Mouse (Mus musculus) embryo, embryonic 9.5 days (tissue): ENCODE results near the gene Imp3.
"Not testable (repeated sequence)": the region's sequence is repeated elsewhere in the genome, so short reads cannot be mapped to it uniquely, and the experiment has no call there.

Experiments
- DNase-seq: peaks from one replicate; pipeline ENCODE4 v3.0.0-alpha.2; 2017; ENCODE audit errors: extremely low spot score

Gene Imp3

DNA sequence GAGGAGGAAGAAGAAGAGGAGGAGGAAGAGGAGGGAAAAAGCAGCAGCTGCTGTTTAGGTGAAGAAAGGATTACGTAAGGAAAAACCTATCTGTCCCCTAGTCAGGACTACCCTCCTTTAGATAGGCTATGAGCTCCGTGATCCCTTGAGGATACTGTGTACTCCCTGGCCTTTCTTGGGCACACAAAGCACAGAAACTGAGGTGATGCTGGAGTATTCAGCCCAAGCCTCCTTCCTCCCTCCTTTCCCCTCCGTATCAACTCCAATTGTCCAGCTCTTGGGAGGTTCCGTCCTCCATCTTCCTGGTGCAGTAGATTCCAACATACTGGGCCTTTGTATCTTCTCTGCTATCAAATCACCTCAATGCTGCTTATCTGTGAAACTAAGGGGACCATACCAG, 14.5 kb upstream of the Imp3 start:
- no peak for DNase-seq

DNA sequence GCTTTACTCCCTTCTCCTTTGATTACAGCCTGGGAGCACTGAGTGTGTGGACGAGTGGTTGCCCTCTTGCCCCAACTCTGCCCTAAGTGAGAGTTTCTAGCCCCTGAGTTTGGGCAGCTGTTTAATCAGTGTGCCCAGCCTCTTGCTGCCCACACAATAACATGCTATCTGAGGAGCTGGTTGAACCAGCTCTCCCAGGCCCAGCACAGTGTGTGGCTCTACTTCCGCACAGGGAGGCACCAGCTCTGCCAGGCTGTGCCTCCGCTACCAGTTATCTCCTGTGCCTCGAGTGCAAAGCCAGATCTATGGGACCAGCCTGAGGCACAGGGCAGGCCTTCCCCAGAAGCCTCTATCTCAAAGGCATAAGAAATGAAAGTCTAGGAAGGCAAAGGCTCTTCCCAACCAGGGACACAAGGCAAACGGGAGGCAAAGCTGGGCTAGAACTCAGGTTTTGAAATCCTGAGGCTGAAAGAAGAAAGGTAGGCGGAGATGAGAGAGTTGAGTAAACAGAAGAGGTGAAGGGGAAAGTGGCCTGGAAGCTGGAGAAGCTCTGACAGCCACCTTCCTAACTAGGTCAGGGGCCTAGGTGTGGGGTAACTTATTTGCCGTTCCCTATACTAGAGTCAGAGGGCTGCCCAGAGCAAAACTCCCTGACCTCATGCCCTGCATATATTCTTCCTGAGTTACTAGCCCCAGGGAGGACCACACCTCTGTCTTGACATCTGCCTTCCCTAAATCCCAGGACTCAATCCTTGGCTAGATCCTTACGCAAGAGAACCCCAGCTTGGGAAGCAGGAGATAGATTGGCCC, 13.2 kb upstream of the Imp3 start:
- DNase-seq = no peak

DNA sequence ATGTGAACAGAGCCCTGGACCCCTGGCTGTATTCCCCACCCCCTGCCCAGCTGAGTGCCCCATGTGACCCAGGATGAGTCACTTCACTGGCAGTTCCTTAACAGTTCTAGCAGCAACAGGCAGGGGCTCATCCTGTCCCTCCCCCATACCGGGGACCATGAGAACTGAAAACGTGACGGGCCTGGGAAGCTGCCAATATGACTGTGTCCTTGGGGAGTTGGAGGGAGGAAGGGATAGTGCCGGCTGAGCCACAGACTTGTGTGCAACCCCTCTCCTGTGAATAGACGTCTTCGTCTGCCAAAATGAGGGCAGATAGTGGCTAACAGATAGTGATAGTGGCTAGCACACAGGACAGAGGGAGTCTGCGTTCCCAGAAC, 12.6 kb upstream of the Imp3 start:
- DNase-seq = peak; percentile 48

DNA sequence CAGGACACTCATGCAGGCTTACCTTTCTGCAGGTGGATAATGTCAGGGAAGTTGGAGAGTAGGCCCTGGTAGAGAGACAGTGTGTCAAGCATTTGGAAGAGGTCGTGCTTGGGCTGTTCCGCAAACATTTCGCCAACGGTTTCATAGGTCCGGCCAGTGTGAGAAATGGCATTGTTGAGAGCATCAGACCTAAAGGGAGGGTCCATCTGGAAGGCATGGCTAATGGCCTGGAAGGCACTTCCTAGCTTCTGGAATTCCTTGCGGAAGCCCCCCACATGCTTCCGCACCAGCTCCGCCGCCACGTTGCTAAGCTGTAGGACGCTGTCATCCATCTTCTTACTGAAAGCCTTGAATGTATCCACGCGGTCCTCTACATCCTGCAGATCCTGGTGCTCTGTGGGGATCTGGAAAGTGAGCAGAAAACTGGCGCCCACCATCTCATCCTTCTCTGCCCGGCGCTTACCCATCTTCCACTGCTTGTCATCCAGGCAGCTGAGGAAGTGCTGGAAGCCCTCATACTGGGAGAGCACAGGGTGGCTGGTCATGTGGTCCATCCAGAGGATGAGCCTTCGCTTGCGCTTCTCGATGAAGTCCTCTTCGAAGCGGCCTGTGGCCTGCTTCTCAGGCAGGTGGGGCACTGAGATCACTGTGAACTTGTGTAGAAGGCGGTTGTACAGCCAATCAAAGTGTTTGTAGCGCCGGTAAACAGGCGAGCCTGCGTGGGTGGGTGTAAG, 11.8 kb upstream of the Imp3 start:
- no peak for DNase-seq

DNA sequence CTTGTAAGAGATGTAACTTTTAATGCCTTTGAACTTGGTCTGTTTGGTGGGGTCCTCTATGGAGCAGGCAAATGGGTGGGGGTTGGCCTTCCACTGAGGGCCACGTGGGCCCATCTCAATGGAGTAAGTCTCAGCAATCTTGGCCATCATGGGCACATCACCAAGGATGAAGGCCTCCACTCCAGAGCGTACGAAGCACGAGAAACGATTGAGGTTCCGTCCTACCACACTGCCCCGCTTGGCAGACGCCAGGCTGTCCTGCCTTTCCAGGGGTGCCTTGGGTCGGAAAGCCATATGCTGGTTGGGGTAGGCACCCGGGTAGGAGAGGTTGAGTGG, 11.3 kb upstream of the Imp3 start:
- no peak for DNase-seq

DNA sequence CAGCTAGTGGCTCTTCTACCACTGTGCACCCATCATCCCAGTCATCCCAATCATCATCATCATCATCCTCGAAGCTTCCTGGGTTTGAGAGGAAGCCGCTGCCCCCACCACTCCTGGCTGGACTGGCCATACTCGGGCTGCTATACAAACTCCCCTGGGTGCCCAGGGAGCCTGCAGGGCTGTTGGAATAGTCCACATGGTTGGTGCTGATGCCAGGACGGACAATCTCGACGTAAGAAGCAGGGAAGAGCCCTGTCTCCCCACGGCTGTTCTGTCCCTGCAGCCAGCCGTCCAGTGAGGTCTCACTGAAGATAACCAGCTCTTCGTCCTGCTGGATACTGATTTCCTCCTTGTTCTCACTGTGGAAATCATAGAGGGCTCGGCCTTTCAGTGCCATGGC, 10.9 kb upstream of the Imp3 start:
- DNase-seq = no peak

DNA sequence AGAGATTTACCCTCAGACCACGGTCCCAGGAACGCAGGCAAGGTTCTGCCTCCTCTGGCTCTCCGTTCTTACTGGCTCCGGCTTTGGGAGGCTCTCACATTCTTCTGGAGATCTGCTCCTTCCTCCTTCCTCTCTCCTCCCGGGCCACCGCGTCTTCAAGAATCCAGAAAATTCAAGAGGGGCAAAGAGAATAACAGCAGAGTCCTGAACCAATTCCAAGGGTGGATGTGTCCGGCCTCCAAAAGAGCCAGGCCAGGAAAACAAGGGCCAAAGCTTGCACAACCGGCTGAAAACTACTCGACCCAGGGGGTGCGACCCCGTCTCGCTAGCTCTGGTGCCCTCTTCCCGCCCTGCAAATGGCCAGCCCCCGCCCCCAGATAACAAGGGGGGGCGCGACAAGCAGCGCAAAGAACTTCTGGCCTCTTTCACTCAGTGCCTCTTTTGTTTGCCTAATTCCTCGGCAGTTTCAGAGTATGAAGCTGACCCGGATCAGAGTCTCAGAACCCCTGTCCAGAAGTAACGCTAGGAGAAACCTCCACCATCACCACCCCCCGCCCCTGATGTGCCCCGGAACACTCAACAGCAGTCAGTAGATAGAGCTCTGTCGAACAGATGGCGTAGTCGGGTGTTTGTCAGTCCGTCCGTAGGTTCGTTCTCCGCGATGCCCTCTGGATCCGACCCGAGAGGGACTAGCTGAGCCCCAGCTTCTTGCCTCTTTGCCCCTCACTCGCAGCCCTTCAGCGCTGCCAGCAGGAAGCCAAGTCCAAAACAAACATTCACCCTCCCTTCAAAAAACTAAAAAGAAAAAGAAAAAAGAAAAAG, 9.9 kb upstream of the Imp3 start:
- DNase-seq = peak; percentile 79

DNA sequence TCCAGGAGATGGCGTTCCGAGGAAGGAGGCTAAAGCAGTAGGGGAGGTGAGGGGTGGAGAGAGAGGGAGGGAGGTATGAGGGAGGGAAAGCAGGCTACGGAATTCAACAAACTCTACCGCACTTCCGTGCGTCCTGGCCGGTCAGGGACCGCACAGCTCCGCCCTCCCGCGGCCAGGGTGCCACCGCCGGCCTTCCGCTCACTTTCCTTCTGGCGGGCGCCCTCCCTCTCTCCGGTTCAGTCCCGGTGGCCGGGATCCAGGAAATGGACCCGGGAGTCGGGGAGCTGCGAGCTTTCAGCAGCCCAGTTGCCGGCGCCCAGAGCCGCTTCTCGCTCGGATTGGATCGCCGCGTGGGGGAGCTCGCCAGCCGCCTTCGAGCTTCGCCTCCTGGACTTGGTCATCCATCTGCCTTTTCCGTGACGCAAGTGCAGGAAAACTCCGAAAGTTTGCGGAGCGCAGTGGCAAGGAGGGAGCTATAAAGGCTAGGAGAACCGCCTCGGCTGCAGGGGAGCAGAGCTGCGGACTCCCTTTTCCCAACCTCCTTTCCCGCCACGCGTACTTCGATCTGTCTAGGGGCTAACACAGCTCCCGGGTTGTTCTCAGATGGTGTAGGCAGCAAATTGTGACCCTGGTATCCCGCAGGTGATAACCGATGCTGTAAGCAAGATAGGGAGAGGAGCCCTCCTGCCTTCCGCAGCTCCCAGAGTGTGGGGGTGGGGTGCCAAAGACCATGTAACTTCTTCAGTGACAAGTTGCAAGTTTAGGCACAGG, 9.0 kb upstream of the Imp3 start, which contains the start of gene Snx33:
Snx33 (minus strand) TSS at position 331 of the 771 bp plus-strand sequence.
- DNase-seq = peak; percentile 95

DNA sequence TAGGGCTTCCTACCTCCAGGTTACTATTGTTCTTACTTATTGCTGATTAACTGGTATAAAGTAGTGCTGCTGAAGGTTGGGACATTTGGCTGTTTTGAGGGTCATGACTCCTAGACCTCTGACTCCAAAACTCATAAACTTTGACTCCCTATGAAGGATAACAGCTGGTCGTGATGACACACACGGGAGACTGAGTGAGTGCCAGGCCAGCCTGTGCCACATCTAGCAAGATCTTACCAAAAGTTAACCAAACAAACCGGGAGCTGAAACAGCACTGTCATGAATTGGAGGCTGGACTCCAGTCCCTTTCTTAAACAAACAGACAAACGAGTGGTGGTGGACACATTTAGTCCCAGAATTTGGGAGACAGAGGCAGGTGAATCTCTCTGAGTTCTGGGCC, 7.8 kb upstream of the Imp3 start:
- DNase-seq = no peak

DNA sequence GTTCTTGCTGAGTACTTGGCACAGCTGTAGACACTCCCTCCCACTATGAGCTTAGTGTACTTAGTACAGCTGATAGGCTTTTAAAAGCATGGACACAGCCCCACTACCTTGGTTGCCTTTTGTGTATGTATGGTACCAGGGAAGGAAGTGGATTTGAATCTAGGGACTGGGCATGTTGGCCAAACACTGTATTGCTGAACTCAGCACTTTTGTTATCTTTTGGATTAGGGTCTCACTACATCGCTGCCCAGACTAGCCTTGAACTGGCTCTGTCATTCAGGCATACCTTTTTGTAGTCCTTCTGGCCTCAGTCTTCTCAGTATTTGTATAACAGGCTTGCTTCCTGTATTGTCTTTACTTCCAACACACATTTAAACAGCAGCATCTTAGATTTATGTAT, 6.7 kb upstream of the Imp3 start:
- DNase-seq = no peak

DNA sequence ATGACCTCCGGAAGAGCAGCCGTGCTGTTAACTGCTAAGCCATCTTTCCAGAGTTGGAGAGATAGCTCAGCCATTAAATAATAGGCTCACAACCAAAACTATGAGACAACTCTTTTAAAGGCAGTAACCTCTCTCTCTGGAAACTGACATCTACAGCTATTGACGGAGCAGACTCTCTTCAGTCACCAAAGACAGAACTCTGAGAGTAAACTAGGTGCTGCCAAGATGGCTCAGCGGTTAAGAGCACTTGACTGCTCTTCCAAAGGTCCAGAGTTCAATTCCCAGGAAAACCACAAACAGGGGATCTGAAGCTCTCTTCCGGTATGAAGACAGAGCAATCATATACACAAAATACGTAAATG, 433 bp upstream of the Imp3 start:
- no peak for DNase-seq

DNA sequence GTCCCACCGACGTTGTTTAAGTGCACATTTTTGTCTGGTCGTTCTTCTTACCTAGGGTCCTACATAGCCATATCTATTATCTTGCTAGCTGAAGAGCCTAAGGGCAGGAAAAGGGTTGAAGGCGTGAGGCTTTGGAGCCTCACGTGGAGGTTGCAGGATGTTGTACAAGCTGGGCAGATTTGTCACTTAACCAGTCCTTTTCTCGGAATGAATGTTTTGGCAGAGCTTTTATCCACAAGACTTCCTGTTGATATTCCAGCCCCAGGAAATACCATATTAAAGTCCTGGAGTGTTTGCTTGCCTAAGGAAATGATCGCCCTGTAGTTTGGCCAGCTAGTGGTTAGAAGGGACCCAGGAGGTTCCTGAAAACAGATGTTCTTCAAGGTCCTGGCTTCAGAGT, 1.1 kb downstream of the Imp3 start:
- no peak for DNase-seq

DNA sequence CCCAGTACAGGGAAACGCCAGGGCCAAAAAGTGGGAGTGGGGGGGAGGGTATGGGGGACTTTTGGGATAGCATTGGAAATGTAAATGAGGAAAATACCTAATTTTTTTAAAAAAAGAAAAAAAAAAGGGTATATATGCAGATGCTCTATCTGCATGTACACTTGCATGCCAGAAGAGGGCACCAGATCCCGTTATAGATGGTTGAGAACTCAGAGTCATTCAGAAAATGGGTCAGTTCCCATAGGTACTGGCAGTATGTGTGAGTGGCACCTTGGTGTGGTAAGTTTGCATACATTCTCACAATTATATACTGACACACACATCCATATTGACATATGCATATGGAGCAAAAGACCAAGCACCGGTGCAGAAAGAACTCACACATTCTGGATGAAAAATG, 10.2 kb downstream of the Imp3 start:
- peak; percentile 51 for DNase-seq

DNA sequence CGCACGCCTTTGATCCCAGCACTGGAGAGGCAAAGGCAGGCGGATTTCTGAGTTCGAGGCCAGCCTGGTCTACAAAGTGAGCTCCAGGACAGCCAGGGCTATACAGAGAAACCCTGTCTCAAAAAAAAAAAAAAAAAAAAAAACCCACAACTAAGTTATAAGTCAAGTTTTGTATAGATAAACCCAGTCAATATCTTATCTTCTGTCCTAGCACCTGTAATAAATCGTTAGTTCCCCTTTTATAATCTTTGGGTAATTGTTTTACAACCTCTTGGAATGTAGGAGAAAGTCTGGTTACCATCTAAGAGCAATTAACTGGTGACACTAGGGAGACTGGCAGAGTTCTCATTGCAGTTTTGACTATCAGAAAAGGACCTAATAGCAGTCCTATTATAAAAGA, 11.4 kb downstream of the Imp3 start:
- DNase-seq = not testable (repeated sequence)

DNA sequence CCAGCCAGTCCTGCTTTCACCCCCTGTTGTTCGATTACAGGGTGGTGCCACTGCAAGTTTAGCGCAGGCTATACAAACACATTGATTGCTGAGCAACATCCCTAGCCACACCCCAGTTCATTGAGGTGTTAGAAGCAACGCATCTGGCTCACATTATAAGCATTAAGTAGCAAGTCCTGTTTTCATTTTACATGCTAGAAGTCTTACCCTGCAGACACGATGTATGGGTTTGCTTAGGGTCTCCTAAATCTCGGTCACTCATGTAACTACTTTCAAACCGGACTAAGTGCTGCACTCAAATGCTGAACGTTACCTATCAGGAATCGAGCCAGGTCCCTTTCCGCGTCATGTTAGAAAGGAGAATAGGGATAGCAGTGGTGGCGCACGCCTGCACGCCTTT, 12.5 kb downstream of the Imp3 start:
- peak; percentile 26 for DNase-seq

DNA sequence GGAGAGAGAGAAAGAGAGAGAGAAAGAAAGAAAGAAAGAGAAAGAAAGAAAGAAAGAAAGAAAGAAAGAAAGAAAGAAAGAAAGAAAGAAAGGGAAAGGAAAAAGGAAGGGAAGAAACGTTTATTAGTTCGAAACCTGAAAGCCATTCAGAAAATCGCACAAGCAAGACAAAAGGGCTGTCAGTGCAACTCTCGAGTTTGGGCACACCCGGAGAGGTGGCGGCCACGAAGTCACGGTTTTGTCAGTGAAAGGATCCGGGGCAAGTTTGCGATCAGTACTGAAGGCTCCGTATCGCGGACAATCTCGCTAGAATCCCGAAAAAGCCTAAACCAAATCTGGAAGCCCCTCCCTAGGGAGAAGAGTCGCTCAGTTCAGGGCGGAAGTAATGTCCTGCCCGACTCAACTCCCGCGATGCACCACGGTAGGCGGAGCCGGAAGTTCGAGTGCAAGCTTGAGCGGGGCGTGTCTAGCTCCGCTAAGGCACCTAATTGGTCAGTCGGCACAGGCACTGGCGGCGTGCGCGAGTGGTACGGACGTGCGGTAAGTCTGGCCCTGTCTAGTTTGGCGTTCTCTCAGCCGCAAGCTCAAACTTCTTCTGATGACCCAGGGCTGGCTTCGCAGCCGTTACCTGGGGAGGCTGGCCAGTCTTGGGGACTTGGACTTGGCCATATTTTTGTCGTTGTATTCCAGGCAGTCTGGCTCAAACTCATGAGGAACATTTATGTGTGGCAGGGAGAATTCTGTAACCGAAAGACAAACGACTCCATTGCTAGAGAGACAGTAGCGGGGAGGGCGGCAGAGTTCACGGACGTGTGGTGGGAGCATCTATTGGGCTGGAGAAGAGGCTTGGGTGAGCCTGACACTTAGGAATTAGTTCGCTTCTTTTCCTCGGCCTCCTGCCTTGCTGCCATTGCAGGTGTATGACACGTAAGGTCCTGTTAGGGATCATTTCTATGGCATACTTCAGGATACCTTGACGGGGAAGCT, 13.4 kb downstream of the Imp3 start, which contains the start of gene Snupn:
Snupn (plus strand) TSS at position 465 of the 987 bp plus-strand sequence.
- peak; percentile 95 for DNase-seq

DNA sequence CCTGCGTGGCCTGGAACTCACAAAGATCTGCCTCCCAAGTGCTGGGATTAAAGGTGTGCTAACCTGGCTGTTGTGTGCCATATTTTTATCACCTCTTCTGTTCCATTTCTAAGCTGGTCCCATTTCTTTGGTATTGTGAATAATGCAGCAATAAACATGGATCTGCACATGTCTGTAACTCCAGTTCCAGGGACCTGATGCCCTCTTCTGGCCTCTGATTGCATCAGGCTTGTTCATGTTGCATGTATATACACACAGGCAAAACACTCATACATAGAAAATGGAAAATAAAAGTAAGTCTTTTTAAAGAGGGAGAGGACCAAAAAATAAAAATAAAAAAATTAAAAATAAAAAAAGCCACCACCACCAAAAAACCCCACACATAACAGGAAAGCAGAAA, 16.3 kb downstream of the Imp3 start:
- no peak for DNase-seq

DNA sequence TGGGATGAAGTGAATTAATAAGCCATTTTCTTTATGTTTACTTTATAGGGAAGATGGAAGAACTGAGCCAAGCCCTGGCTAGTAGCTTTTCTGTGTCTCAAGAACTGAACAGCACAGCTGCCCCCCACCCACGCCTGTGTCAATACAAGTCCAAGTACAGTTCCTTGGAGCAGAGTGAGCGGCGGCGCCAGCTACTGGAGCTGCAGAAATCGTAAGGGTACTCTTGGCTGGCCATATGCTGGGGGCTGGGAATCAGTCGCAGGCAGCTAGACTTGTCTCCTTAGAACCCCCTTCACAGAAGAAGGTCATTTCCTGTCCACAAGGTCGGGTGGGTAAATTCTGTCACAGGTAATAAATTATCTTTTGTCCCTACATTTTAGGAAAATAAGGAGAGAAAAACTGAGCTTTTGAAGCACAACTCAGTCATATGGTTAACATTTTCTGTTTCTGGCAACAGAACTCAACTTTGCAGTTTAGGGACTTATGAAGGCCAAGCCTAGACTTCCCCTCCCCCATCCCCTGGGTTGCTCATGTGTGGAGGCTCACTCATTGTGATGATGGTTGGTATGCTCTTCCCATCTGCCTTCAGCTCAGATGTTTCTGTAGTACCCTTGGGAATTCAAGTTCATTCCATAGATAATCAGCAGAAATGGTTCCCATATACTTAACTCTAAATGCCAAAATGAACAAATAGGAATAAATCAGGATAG, 19.8 kb downstream of the Imp3 start:
- DNase-seq = no peak

DNA sequence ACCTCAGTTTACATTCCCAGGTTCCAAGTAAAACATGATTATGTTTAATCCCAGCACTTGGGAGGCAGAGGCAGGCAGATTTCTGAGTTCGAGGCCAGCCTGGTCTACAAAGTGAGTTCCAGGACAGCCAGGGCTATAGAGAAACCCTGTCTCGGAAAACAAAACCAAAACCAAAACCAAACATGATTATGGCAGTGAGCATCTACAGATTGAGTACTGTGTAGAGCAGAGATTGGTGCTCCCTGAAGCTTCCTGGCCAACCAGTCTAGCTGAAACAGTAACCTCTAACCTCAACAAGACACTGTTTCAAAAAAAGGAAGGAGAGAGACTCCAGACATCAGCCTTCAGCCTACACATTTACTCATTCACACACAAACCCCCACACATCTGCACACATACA, 21.4 kb downstream of the Imp3 start:
- no peak for DNase-seq

DNA sequence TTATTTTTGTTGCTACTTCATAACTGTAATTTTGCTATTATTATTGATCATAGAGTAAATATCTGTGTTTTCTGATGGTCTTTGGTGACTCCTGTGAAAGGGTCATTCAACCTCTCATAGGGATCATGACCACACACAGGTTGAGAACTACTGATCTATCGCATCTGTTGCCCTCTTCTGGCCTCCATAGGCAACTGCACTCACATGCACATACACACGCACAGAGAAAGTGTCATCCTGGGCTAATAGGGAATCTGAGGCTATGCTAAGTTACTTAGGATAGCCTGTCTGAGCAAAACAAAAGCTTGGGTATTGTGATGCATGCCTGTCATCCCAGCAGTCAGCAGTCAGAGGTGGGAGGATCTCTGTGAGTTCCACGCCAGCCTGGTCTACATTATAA, 24.3 kb downstream of the Imp3 start:
- no peak for DNase-seq
